Mouse (Mus musculus) bone marrow, adult 2 months (tissue): Measurements from ENCODE around the gene Tmco4.

Experiments
- CTCF ChIP-seq: fragments of 200-500 bp; IDR thresholded peaks from 2 replicates; pipeline ENCODE4 v1.5.1; 2011; ENCODE audit warnings: low read length, control low read depth; ENCODE audit not compliant: control insufficient read depth, insufficient read depth
- POLR2A ChIP-seq: fragments of 200-500 bp; IDR thresholded peaks from 2 replicates; pipeline ENCODE4 v1.6.1; 2011; ENCODE audit warnings: low read depth, mild to moderate bottlenecking, control low read depth, low read length, borderline replicate concordance; ENCODE audit not compliant: control insufficient read depth

- no peak for TF ChIP-seq CTCF
- no peak for TF ChIP-seq POLR2A
Observed at GRCm38 (mm10) chr4:138925561-138925960, 47.1 kb upstream of the Tmco4 start.
